In the genomic region with DNA sequence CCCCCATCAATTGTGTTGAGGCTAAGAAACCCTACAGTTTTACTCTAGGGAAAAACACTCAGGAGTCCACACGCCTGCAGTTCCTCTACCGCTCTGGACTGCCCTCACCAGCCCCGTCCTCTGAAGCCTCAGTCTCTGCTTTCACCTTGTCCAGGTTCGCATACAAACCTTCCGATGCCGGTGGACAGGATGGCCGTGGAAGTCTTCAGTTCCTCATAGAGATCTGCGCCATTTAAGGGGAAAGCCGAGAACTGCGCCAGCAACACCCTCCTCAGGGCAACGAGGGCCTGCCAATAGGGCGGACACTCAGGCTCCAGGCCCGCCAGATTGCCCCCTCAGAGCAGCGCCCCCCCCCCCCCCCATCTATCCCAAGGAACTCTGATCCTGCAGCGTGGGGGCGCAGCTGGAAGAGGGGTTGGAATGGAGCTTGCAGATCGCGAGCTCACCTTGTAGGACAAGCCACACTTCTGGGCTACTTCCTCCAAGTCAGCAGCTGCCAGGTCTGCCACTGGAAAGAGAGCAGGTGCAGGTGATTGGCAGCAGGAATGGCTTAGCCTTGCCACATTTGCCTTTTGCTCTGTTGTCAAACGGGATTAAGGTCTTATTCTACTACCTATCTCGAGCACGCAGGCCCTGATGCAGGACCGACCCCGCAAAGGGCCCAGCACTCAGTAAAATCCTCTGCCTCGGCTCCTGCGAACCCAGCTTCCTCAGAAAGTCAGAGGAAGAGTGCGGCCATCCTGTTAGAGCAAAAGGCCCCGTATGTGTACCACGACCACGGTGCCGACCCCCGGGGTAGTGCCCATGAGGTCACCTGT, we compare ENCODE assay signal across 8 mouse cellular contexts. TPM values are rescaled to one million over a fixed set of nuclear protein-coding genes. Genes with fewer than 3 reads are reported as not detected.
DNase-seq lines count a peak whose midpoint lies in the region; ATAC-seq lines count a peak whose summit lies in the region.

No protein-coding gene starts in this region.

- ATAC-seq in kidney, embryonic 16.5 days (ENCODE audit: low FRiP score, low TSS enrichment), result peak; percentile 47
- peak; percentile 37 for ATAC-seq in megakaryocyte progenitor cell, adult 5-6 weeks (replicated peaks; ENCODE audit: poor library complexity)

- peak overlapping the region; percentile 79 for H3K4me2 ChIP-seq in kidney, embryonic 16.5 days (replicated peaks; ENCODE audit: low read depth, low read length)

- H3K9ac ChIP-seq in kidney, embryonic 16.5 days (replicated peaks; ENCODE audit: low read length), result peak overlapping the region; percentile 80

- H3K27me3 ChIP-seq in kidney, embryonic 16.5 days (ENCODE audit: insufficient read depth, low read length), result peaks cover 8% of the 10 kb centered on the region; the same call in 1 of the 2 replicates

- H3K27ac ChIP-seq in kidney, embryonic 16.5 days (ENCODE audit: low read length), result peak overlapping the region; percentile 52

- no peaks in the 10 kb centered on the region for H3K9me3 ChIP-seq in kidney, embryonic 16.5 days (ENCODE audit: low read length)

- WGBS in kidney, embryonic 16.5 days, result 7% methylated on average over 31 of the region's 31 CpGs

- H3K4me3 ChIP-seq in kidney, embryonic 16.5 days (ENCODE audit: low read length), result peak overlapping the region; percentile 67

- DNase-seq in adrenal gland, adult 18-20 months (ENCODE audit: low spot score in 2 of 2), result peak; percentile 25 to 26
- no peak for DNase-seq in adrenal gland, postnatal 4 days (ENCODE audit: low spot score in 2 of 2)
- peak; percentile 28 for DNase-seq in urinary bladder, postnatal 14 days (ENCODE audit: low spot score)
- no peak for DNase-seq in urinary bladder, adult 2 months (ENCODE audit: low spot score)
- DNase-seq in gonadal fat pad, adult 2 months (ENCODE audit: low read depth), result peak; percentile 38
- DNase-seq in thymus, postnatal 4 days, result peak; percentile 64

- peaks cover 17% of the 10 kb centered on the region for H3K4me1 ChIP-seq in kidney, embryonic 16.5 days (ENCODE audit: insufficient read depth, low read length)

- H3K36me3 ChIP-seq in kidney, embryonic 16.5 days (ENCODE audit: insufficient read depth, low read length), result no peaks in the 10 kb centered on the region

RNA-seq across cellular contexts. Expression of gene Rad51d, which starts 0.7 kb away (rescaled TPM):
- 10 to 100 TPM; 10.3 to 11.8 TPM for total RNA-seq in adrenal gland, adult 18-20 months (2021)
- 10 to 100 TPM; 16.4 to 16.8 TPM for total RNA-seq in adrenal gland, postnatal 4 days (2021)
- 18.0 and 18.6 TPM in 2 replicates for polyA plus RNA-seq in urinary bladder, adult 2 months (2012; rRNA removed)
- 19.5 and 22.4 TPM in 2 replicates for polyA plus RNA-seq in gonadal fat pad, adult 2 months (2012; rRNA removed)
- 13.8 and 15.1 TPM in 2 replicates for polyA plus RNA-seq in kidney, embryonic 16.5 days (2015; fragmentation: Nextera tagmentation; extraction: Ambion mirVana)
- total RNA-seq in megakaryocyte progenitor cell, adult 5-6 weeks (2015), result 14.7 and 15.6 TPM in 2 replicates
- 9.8 and 10.6 TPM in 2 replicates for total RNA-seq in megakaryocyte progenitor cell, adult 5-6 weeks (2017)

RNA-seq across cellular contexts. Expression of gene Fndc8, which starts 2.2 kb away (rescaled TPM):
- under 1 TPM in 1 of 2 experiments, not detected in 1; 0.13 TPM for total RNA-seq in adrenal gland, adult 18-20 months (2021)
- under 1 TPM; 0.23 to 0.25 TPM for total RNA-seq in adrenal gland, postnatal 4 days (2021)
- polyA plus RNA-seq in urinary bladder, adult 2 months (2012; rRNA removed), result 0.04 and 0.06 TPM in 2 replicates
- 1.3 and 1.7 TPM in 2 replicates for polyA plus RNA-seq in gonadal fat pad, adult 2 months (2012; rRNA removed)
- polyA plus RNA-seq in kidney, embryonic 16.5 days (2015; fragmentation: Nextera tagmentation; extraction: Ambion mirVana), result 0.26 and 0.51 TPM in 2 replicates
- total RNA-seq in megakaryocyte progenitor cell, adult 5-6 weeks (2015), result not detected in 2 replicates
- total RNA-seq in megakaryocyte progenitor cell, adult 5-6 weeks (2017), result not detected in 2 replicates

RNA-seq across cellular contexts. Expression of gene Nle1, which starts 18.5 kb away (rescaled TPM):
- total RNA-seq in adrenal gland, adult 18-20 months (2021), result 10 to 100 TPM; 17.3 to 22.6 TPM
- 10 to 100 TPM; 30.7 to 33.4 TPM for total RNA-seq in adrenal gland, postnatal 4 days (2021)
- 26.2 and 33.7 TPM in 2 replicates for polyA plus RNA-seq in urinary bladder, adult 2 months (2012; rRNA removed)
- polyA plus RNA-seq in gonadal fat pad, adult 2 months (2012; rRNA removed), result 20.9 and 25.7 TPM in 2 replicates
- 36.1 and 40.5 TPM in 2 replicates for polyA plus RNA-seq in kidney, embryonic 16.5 days (2015; fragmentation: Nextera tagmentation; extraction: Ambion mirVana)
- 21.1 and 27.4 TPM in 2 replicates for total RNA-seq in megakaryocyte progenitor cell, adult 5-6 weeks (2015)
- 20.3 and 27.2 TPM in 2 replicates for total RNA-seq in megakaryocyte progenitor cell, adult 5-6 weeks (2017)

RNA-seq across cellular contexts. Expression of gene Rffl, which starts 18.7 kb away (rescaled TPM):
- 1 to 10 TPM; 5.8 to 7.5 TPM for total RNA-seq in adrenal gland, adult 18-20 months (2021)
- total RNA-seq in adrenal gland, postnatal 4 days (2021), result 10 to 100 TPM; 10.6 to 12.0 TPM
- polyA plus RNA-seq in urinary bladder, adult 2 months (2012; rRNA removed), result 13.7 and 14.6 TPM in 2 replicates
- polyA plus RNA-seq in gonadal fat pad, adult 2 months (2012; rRNA removed), result 18.2 and 22.5 TPM in 2 replicates
- polyA plus RNA-seq in kidney, embryonic 16.5 days (2015; fragmentation: Nextera tagmentation; extraction: Ambion mirVana), result 23.7 and 25.0 TPM in 2 replicates
- 26.3 and 27.5 TPM in 2 replicates for total RNA-seq in megakaryocyte progenitor cell, adult 5-6 weeks (2015)
- 18.3 and 18.9 TPM in 2 replicates for total RNA-seq in megakaryocyte progenitor cell, adult 5-6 weeks (2017)

RNA-seq across cellular contexts. Expression of gene Unc45b, which starts 20.6 kb away (rescaled TPM):
- total RNA-seq in adrenal gland, adult 18-20 months (2021), result 10 to 100 TPM in 1 of 2 experiments, 1 to 10 TPM in 1; 6.5 to 10.7 TPM
- total RNA-seq in adrenal gland, postnatal 4 days (2021), result 10 to 100 TPM; 14.9 to 15.5 TPM
- polyA plus RNA-seq in urinary bladder, adult 2 months (2012; rRNA removed), result 4.4 and 6.7 TPM in 2 replicates
- polyA plus RNA-seq in gonadal fat pad, adult 2 months (2012; rRNA removed), result 4.0 and 5.0 TPM in 2 replicates
- polyA plus RNA-seq in kidney, embryonic 16.5 days (2015; fragmentation: Nextera tagmentation; extraction: Ambion mirVana), result 5.1 and 7.3 TPM in 2 replicates
- 0.05 and 0.07 TPM in 2 replicates for total RNA-seq in megakaryocyte progenitor cell, adult 5-6 weeks (2015)
- not detected in 2 replicates for total RNA-seq in megakaryocyte progenitor cell, adult 5-6 weeks (2017)

Comparison
In these comparisons a context has a peak if more than half of its experiments do, and no peak if none do; other contexts are left out.
1. DNase-seq: peak in adrenal gland, adult 18-20 months (2 of 2), urinary bladder, postnatal 14 days (single experiment), gonadal fat pad, adult 2 months (single experiment) and thymus, postnatal 4 days (single experiment); none in adrenal gland, postnatal 4 days (0 of 2) and urinary bladder, adult 2 months (single experiment).